8 mouse cellular contexts compared by ENCODE assay signal in the genomic region with DNA sequence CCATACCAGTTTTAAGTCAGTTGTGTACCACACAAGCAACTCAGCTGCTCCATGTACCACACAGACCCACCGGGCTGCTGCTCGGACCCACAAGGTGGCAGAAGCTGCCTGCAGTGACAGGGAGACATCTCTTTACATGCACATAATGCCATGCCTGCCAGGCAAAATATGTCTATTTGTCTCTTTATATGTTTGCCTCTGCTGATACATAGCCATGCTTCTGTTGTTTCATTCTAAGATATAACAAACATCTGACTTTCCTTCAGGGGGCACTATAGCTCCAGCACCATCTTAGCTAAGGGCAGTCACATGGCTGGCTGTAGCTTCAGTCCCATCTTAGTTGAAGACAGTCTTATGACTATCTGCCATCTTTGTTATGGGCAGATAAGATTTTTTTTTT.
DNase-seq lines count a peak whose midpoint lies in the region; ATAC-seq and TF ChIP-seq lines count a peak whose summit lies in the region.

No protein-coding gene starts in this region.

- no peak overlapping the region for H3K4me2 ChIP-seq in liver, embryonic 12.5 days
- H3K4me2 ChIP-seq in forebrain, embryonic 14.5 days (ENCODE audit: low read length), result no peak overlapping the region
- H3K4me2 ChIP-seq in lung, embryonic 14.5 days, result no peak overlapping the region

- peak; percentile 51 for TF ChIP-seq CTCF in lung, embryonic 14.5 days (IDR thresholded peaks at IDR 0.05; ENCODE audit: low read depth)

- WGBS in liver, embryonic 12.5 days (ENCODE audit: insufficient replicate concordance), result 72% methylated on average over 2 of the region's 2 CpGs
- 90% methylated on average over 2 of the region's 2 CpGs for WGBS in forebrain, embryonic 14.5 days
- WGBS in lung, embryonic 14.5 days, result 87% methylated on average over 2 of the region's 2 CpGs

- no peaks in the 10 kb centered on the region for H3K4me1 ChIP-seq in liver, embryonic 12.5 days
- H3K4me1 ChIP-seq in forebrain, embryonic 14.5 days (ENCODE audit: control insufficient read depth, insufficient read depth, low read length), result no peaks in the 10 kb centered on the region
- H3K4me1 ChIP-seq in lung, embryonic 14.5 days (ENCODE audit: insufficient read depth), result no peaks in the 10 kb centered on the region

- no peak overlapping the region for H3K4me3 ChIP-seq in liver, embryonic 12.5 days
- no peak overlapping the region for H3K4me3 ChIP-seq in forebrain, embryonic 14.5 days (ENCODE audit: low read depth, low read length)
- no peak overlapping the region for H3K4me3 ChIP-seq in lung, embryonic 14.5 days (ENCODE audit: low read depth, low read length)

- ATAC-seq in liver, embryonic 12.5 days, result no peak
- peak; percentile 83; the same call in 1 of the 2 replicates for ATAC-seq in forebrain, embryonic 14.5 days
- no peak for ATAC-seq in lung, embryonic 14.5 days (ENCODE audit: insufficient read depth)

- H3K27me3 ChIP-seq in liver, embryonic 12.5 days (replicated peaks), result no peaks in the 10 kb centered on the region
- no peaks in the 10 kb centered on the region for H3K27me3 ChIP-seq in forebrain, embryonic 14.5 days (replicated peaks; ENCODE audit: control insufficient read depth, insufficient read depth, low read length)
- no peaks in the 10 kb centered on the region for H3K27me3 ChIP-seq in lung, embryonic 14.5 days (ENCODE audit: insufficient read depth, low read length)

- peak; percentile 18 to 28 for DNase-seq in cerebellum, postnatal 14 days
- no peak for DNase-seq in cerebellum, postnatal 36 days
- DNase-seq in liver, result peak; percentile 17
- DNase-seq in forebrain, embryonic 14.5 days (ENCODE audit: low spot score), result peak; percentile 65
- DNase-seq in lung, embryonic 14.5 days, result peak; percentile 57
- DNase-seq in skeletal muscle tissue, adult 2 months (ENCODE audit: low read depth, low spot score), result peak; percentile 24
- no peak for DNase-seq in urinary bladder, postnatal 25 days (ENCODE audit: low spot score)

- H3K27ac ChIP-seq in liver, embryonic 12.5 days, result no peak overlapping the region
- H3K27ac ChIP-seq in forebrain, embryonic 14.5 days (ENCODE audit: low read depth, low read length), result no peak overlapping the region
- no peak overlapping the region for H3K27ac ChIP-seq in lung, embryonic 14.5 days (ENCODE audit: low read depth)

- no peaks in the 10 kb centered on the region for H3K9me3 ChIP-seq in liver, embryonic 12.5 days (replicated peaks)
- no peaks in the 10 kb centered on the region for H3K9me3 ChIP-seq in forebrain, embryonic 14.5 days (replicated peaks; ENCODE audit: control insufficient read depth, low read length)
- H3K9me3 ChIP-seq in lung, embryonic 14.5 days (ENCODE audit: low read depth, low read length), result no peaks in the 10 kb centered on the region

- no peaks in the 10 kb centered on the region for H3K36me3 ChIP-seq in liver, embryonic 12.5 days
- H3K36me3 ChIP-seq in forebrain, embryonic 14.5 days (ENCODE audit: control insufficient read depth, insufficient read depth, low read length), result no peaks in the 10 kb centered on the region
- no peaks in the 10 kb centered on the region for H3K36me3 ChIP-seq in lung, embryonic 14.5 days (ENCODE audit: insufficient read depth)

- no peak overlapping the region for H3K9ac ChIP-seq in liver, embryonic 12.5 days
- H3K9ac ChIP-seq in forebrain, embryonic 14.5 days (ENCODE audit: low read length), result no peak overlapping the region
- H3K9ac ChIP-seq in lung, embryonic 14.5 days, result no peak overlapping the region

Comparison
In these comparisons a context has a peak if more than half of its experiments do, and no peak if none do; other contexts are left out.
1. DNase-seq: peak in cerebellum, postnatal 14 days (2 of 2), liver (single experiment), forebrain, embryonic 14.5 days (single experiment), lung, embryonic 14.5 days (single experiment) and skeletal muscle tissue, adult 2 months (single experiment); none in cerebellum, postnatal 36 days (0 of 2) and urinary bladder, postnatal 25 days (single experiment).